In the genomic region with DNA sequence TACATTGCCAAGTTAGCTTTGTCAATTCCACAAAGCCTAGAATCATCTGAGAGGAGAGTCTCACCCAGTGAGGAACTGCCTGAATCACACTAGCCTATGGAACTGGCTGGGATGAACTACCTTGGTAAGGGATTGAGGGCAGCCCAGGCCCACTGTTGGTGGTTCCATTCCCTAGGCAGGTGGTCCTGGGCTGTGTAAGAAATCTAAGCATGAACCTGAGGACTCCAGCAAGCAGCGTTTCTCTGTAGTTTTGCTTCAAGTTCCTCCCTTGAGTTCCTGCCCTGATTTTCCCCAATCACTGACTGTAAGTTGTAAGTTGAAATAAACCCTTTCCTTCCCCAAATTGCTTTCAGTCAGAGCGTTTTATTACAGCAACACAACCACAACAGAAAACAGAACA, we compare ENCODE assay signal across 9 mouse cellular contexts. TPM values are rescaled to one million over a fixed set of nuclear protein-coding genes. Genes with fewer than 3 reads are reported as not detected.
A peak's percentile ranks its signal among the peaks of the same experiment; 100 is the strongest.
DNase-seq lines count a peak whose midpoint lies in the region; ATAC-seq and TF ChIP-seq lines count a peak whose summit lies in the region.
"Had no signal": no experiment of that assay in that cellular context is flagged by ENCODE, and none has a peak within 500 bp of the region (broad histone marks: within the 10 kb centered on the region; RNA-seq: fewer than 3 reads in every experiment).

No protein-coding gene starts in this region.

- no peaks in the 10 kb centered on the region for H3K27me3 ChIP-seq in kidney, postnatal 0 days (ENCODE audit: insufficient read depth, low read length)
- no peaks in the 10 kb centered on the region for H3K27me3 ChIP-seq in embryonic facial prominence, embryonic 13.5 days
- H3K27me3 ChIP-seq in intestine, embryonic 15.5 days (replicated peaks): no peaks in the 10 kb centered on the region
- no peaks in the 10 kb centered on the region for H3K27me3 ChIP-seq in midbrain, postnatal 0 days (ENCODE audit: insufficient read depth, low read length)

- peak overlapping the region; percentile 49; the same call in 1 of the 2 replicates for H3K4me2 ChIP-seq in kidney, postnatal 0 days (ENCODE audit: low read length)
- peak overlapping the region; percentile 58 for H3K4me2 ChIP-seq in embryonic facial prominence, embryonic 13.5 days
- H3K4me2 ChIP-seq in intestine, embryonic 15.5 days (replicated peaks): peak overlapping the region; percentile 53
- peak overlapping the region; percentile 50 for H3K4me2 ChIP-seq in midbrain, postnatal 0 days (ENCODE audit: low read depth, low read length, poor library complexity, severe bottlenecking)

- no peak for ATAC-seq in kidney, postnatal 0 days (replicated peaks; ENCODE audit: low FRiP score, low read depth)
- no peak for ATAC-seq in embryonic facial prominence, embryonic 13.5 days (ENCODE audit: insufficient number of reproducible peaks, insufficient read depth, low FRiP score, low TSS enrichment, low read depth)
- ATAC-seq in intestine, embryonic 15.5 days: no peak
- no peak for ATAC-seq in midbrain, postnatal 0 days (ENCODE audit: low FRiP score)

- TF ChIP-seq CTCF in kidney, postnatal 0 days (IDR thresholded peaks at IDR 0.05; ENCODE audit: low read depth): no peak
- no peak for TF ChIP-seq CTCF in midbrain, postnatal 0 days (IDR thresholded peaks at IDR 0.05)

- H3K4me3 ChIP-seq in kidney, postnatal 0 days (replicated peaks; ENCODE audit: low read depth, low read length): no peak overlapping the region
- 0 out of 2 replicates have a peak overlapping the region, but pooled peaks have one; percentile 53 for H3K4me3 ChIP-seq in embryonic facial prominence, embryonic 13.5 days
- no peak overlapping the region for H3K4me3 ChIP-seq in intestine, embryonic 15.5 days (replicated peaks)
- H3K4me3 ChIP-seq in midbrain, postnatal 0 days (ENCODE audit: low read depth, low read length): no peak overlapping the region; the same call in 1 of the 2 replicates
- H3K4me3 ChIP-seq: left cerebral cortex, adult 2 months had no signal

- no peaks in the 10 kb centered on the region for H3K36me3 ChIP-seq in kidney, postnatal 0 days (ENCODE audit: insufficient read depth, low read length)
- no peaks in the 10 kb centered on the region for H3K36me3 ChIP-seq in embryonic facial prominence, embryonic 13.5 days
- no peaks in the 10 kb centered on the region for H3K36me3 ChIP-seq in intestine, embryonic 15.5 days
- no peaks in the 10 kb centered on the region for H3K36me3 ChIP-seq in midbrain, postnatal 0 days (ENCODE audit: insufficient read depth, low read length)

- no peak for DNase-seq in kidney, postnatal 0 days (ENCODE audit: low spot score)
- DNase-seq in kidney, postnatal 25 days: no peak
- no peak for DNase-seq in midbrain, postnatal 0 days (ENCODE audit: low spot score)
- DNase-seq in urinary bladder, postnatal 25 days (ENCODE audit: low spot score): no peak
- DNase-seq in natural killer cell, adult 2 months (ENCODE audit: low spot score in 2 of 2): no peak
- DNase-seq in left cerebral cortex, adult 18-20 months (ENCODE audit: low spot score in 2 of 2): no peak

- H3K4me1 ChIP-seq in kidney, postnatal 0 days (replicated peaks; ENCODE audit: insufficient read depth, low read length): peaks cover 5% of the 10 kb centered on the region; the same call in 1 of the 2 replicates
- H3K4me1 ChIP-seq in embryonic facial prominence, embryonic 13.5 days: peaks cover 24% of the 10 kb centered on the region
- H3K4me1 ChIP-seq in intestine, embryonic 15.5 days (replicated peaks): peaks cover 11% of the 10 kb centered on the region; the same call in 1 of the 2 replicates
- peaks cover 6% of the 10 kb centered on the region; the same call in 1 of the 2 replicates for H3K4me1 ChIP-seq in midbrain, postnatal 0 days (ENCODE audit: insufficient read depth, low read length)

- 33% methylated on average over 2 of the region's 2 CpGs for WGBS in kidney, postnatal 0 days
- WGBS in embryonic facial prominence, embryonic 13.5 days: 61% methylated on average over 2 of the region's 2 CpGs
- 45% methylated on average over 2 of the region's 2 CpGs for WGBS in intestine, embryonic 15.5 days
- 84% methylated on average over 2 of the region's 2 CpGs for WGBS in midbrain, postnatal 0 days

- H3K9me3 ChIP-seq in kidney, postnatal 0 days (replicated peaks; ENCODE audit: low read length): no peaks in the 10 kb centered on the region
- H3K9me3 ChIP-seq in embryonic facial prominence, embryonic 13.5 days: no peaks in the 10 kb centered on the region
- no peaks in the 10 kb centered on the region for H3K9me3 ChIP-seq in intestine, embryonic 15.5 days
- H3K9me3 ChIP-seq in midbrain, postnatal 0 days (ENCODE audit: low read length): no peaks in the 10 kb centered on the region

- peak overlapping the region; percentile 96 for H3K27ac ChIP-seq in kidney, postnatal 0 days
- H3K27ac ChIP-seq in embryonic facial prominence, embryonic 13.5 days: peak overlapping the region; percentile 99
- H3K27ac ChIP-seq in intestine, embryonic 15.5 days: peak overlapping the region; percentile 100
- H3K27ac ChIP-seq in midbrain, postnatal 0 days (ENCODE audit: low read depth, low read length): no peak overlapping the region
- H3K27ac ChIP-seq: left cerebral cortex, adult 2 months had no signal

- H3K9ac ChIP-seq in kidney, postnatal 0 days (ENCODE audit: low read depth, low read length): no peak overlapping the region
- H3K9ac ChIP-seq in embryonic facial prominence, embryonic 13.5 days: no peak overlapping the region; the same call in 1 of the 2 replicates
- no peak overlapping the region for H3K9ac ChIP-seq in intestine, embryonic 15.5 days
- H3K9ac ChIP-seq in midbrain, postnatal 0 days (replicated peaks; ENCODE audit: low read length, poor library complexity, severe bottlenecking): 0 out of 2 replicates have a peak overlapping the region, but pooled peaks have one; percentile 36

RNA-seq across cellular contexts. Expression of gene Tmpo, which starts 1.3 kb away (rescaled TPM):
- 156 and 160 TPM in 2 replicates for polyA plus RNA-seq in kidney, postnatal 0 days (2015; fragmentation: Nextera tagmentation; extraction: Ambion mirVana)
- polyA plus RNA-seq in embryonic facial prominence, embryonic 13.5 days (2015; fragmentation: Nextera tagmentation; extraction: Ambion mirVana): 237 and 252 TPM in 2 replicates
- 165 and 209 TPM in 2 replicates for polyA plus RNA-seq in intestine, embryonic 15.5 days (2015; fragmentation: Nextera tagmentation; extraction: Ambion mirVana)
- total RNA-seq in midbrain, postnatal 0 days (2014; rRNA removed): 102 and 116 TPM in 2 replicates
- polyA plus RNA-seq in midbrain, postnatal 0 days (2015; fragmentation: Nextera tagmentation; extraction: Ambion mirVana): 44.6 and 54.8 TPM in 2 replicates
- 10 to 100 TPM; 44.1 to 49.8 TPM for total RNA-seq in left cerebral cortex, adult 18-20 months (2021)

RNA-seq across cellular contexts. Expression of gene Slc25a3, which starts 56.0 kb away (rescaled TPM):
- polyA plus RNA-seq in kidney, postnatal 0 days (2015; fragmentation: Nextera tagmentation; extraction: Ambion mirVana): 894 and 974 TPM in 2 replicates
- polyA plus RNA-seq in embryonic facial prominence, embryonic 13.5 days (2015; fragmentation: Nextera tagmentation; extraction: Ambion mirVana): 402 and 411 TPM in 2 replicates
- polyA plus RNA-seq in intestine, embryonic 15.5 days (2015; fragmentation: Nextera tagmentation; extraction: Ambion mirVana): 611 and 651 TPM in 2 replicates
- 427 and 430 TPM in 2 replicates for total RNA-seq in midbrain, postnatal 0 days (2014; rRNA removed)
- 640 and 652 TPM in 2 replicates for polyA plus RNA-seq in midbrain, postnatal 0 days (2015; fragmentation: Nextera tagmentation; extraction: Ambion mirVana)
- 100 to 1,000 TPM; 557 to 570 TPM for total RNA-seq in left cerebral cortex, adult 18-20 months (2021)
